Mouse (Mus musculus) limb, embryonic 12.5 days (tissue): ENCODE data around the gene Wfdc5. TPM values are rescaled to one million over a fixed set of nuclear protein-coding genes. Genes with fewer than 3 reads are reported as not detected.

ENCODE experiments used
- ATAC-seq: fragments of 200-750 bp; cut with Nextera tagmentation; 2 replicates; pipeline ENCODE4 v1.8.0; 2017; ENCODE audit warnings: low read depth, moderate TSS enrichment; ENCODE audit not compliant: insufficient number of reproducible peaks, insufficient read depth, low FRiP score, low TSS enrichment
- H3K27ac ChIP-seq: fragments of 300-500 bp; sonication (generic); 2 replicates; pipeline ENCODE4 v1.5.1; 2016; ENCODE audit warnings: mild to moderate bottlenecking, moderate library complexity
- H3K27me3 ChIP-seq: fragments of 300-500 bp; sonication (generic); 2 replicates; pipeline ENCODE4 v1.6.1; 2016; ENCODE audit warnings: mild to moderate bottlenecking, moderate library complexity
- H3K36me3 ChIP-seq: fragments of 300-500 bp; sonication (generic); 2 replicates; pipeline ENCODE4 v1.6.1; 2016; ENCODE audit warnings: mild to moderate bottlenecking, moderate library complexity
- H3K4me1 ChIP-seq: fragments of 300-500 bp; sonication (generic); replicated peaks from 2 replicates; pipeline ENCODE4 v1.6.1; 2016
- H3K4me2 ChIP-seq: fragments of 300-500 bp; sonication (generic); 2 replicates; pipeline ENCODE4 v1.6.1; 2016; ENCODE audit warnings: mild to moderate bottlenecking, moderate library complexity
- H3K4me3 ChIP-seq: fragments of 300-500 bp; sonication (generic); replicated peaks from 2 replicates; pipeline ENCODE4 v1.5.1; 2016; ENCODE audit warnings: mild to moderate bottlenecking
- H3K9ac ChIP-seq: fragments of 300-500 bp; sonication (generic); replicated peaks from 2 replicates; pipeline ENCODE4 v1.6.1; 2016; ENCODE audit warnings: mild to moderate bottlenecking, moderate library complexity
- H3K9me3 ChIP-seq: fragments of 300-500 bp; sonication (generic); 2 replicates; pipeline ENCODE4 v1.6.1; 2016; ENCODE audit warnings: mild to moderate bottlenecking, moderate library complexity
- WGBS: fragments of 180-500 bp; shearing (Covaris S2); methylation state at CpG from one replicate; pipeline ENCODE4 v1.1.7; 2016; 5-methylcytosine and 5-hydroxymethylcytosine counted together
- polyA plus RNA-seq: library from polyadenylated mRNA; unstranded; fragments of >200 nt; fragmentation: Nextera tagmentation; extraction: Ambion mirVana; gene quantifications from 2 replicates; pipeline ENCODE4 v1.2.1, GENCODE M21; 2016

Wfdc5 gene
- polyA plus RNA-seq, 1 experiment from 2014 or later: not detected

DNA sequence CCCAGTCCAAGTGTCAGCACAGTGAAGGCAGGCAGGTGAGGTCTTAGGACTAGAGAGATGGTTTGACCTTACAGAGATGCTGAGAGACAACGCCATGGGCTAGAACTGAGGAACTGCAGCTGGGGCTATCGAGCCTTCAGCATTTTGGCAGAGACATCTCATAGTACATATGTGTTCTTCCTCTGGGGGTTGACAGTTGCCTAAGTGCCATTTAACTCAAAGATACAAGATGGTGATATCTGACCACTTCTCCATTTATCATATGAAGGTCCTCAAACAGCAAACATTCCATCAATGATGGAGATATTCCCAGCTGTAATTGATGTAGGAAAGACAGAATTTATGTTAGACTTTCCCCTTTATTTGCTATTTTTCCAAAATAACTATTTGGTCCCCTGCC, 55.2 kb downstream of the Wfdc5 start:
- H3K4me2 ChIP-seq: no peak overlapping the region
- no peak overlapping the region for H3K4me3 ChIP-seq
- H3K4me1 ChIP-seq: peaks cover 28% of the 10 kb centered on the region
- no peaks in the 10 kb centered on the region for H3K27me3 ChIP-seq
- H3K9ac ChIP-seq: no peak overlapping the region
- no peak for ATAC-seq
- 94% methylated on average over 2 of the region's 2 CpGs for WGBS
- H3K36me3 ChIP-seq: peaks cover 19% of the 10 kb centered on the region; the same call in 1 of the 2 replicates
- H3K9me3 ChIP-seq: no peaks in the 10 kb centered on the region
- H3K27ac ChIP-seq: no peak overlapping the region

DNA sequence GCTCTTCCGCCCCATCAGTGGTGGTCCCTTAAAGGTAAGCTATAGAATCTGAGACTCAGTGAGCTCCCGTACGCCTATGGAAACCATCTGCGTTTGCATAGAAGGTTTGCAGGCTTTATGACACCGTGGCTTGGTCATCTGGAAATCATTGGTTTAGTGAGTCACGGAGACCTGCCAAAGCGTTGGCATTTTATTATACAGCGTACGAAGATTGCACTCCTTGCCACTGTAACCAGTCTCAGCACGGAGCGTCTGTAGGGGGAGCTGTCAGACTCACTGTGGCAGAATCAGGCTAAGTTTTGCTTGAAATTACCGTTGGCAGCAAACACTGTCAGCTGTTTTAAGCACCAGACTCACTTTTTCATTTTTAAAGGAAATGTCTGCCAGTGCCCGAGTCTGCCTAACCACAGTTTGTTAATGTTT, 56.0 kb downstream of the Wfdc5 start:
- Histone ChIP-seq H3K4me1 (peaks cover 27% of the 10 kb centered on the region), H3K9ac (no peak overlapping the region), H3K27ac (peak overlapping the region; percentile 59), H3K4me3 (no peak overlapping the region), H3K4me2 (no peak overlapping the region), H3K27me3 (no peaks in the 10 kb centered on the region), H3K36me3 (peaks cover 20% of the 10 kb centered on the region; the same call in 1 of the 2 replicates), H3K9me3 (no peaks in the 10 kb centered on the region)
- no peak; the same call in 1 of the 2 replicates for ATAC-seq
- WGBS: 33% methylated on average over 13 of the region's 13 CpGs

Other genes with a start within 250 kb of the Wfdc5 start
- gene Ywhab, start 187.8 kb downstream of the Wfdc5 start, polyA plus RNA-seq: 315 and 333 TPM in 2 replicates
- gene Pabpc1l, start 157.3 kb downstream of the Wfdc5 start, polyA plus RNA-seq: 3.1 and 3.7 TPM in 2 replicates
- gene Stk4, start 112.4 kb downstream of the Wfdc5 start, polyA plus RNA-seq: 28.2 and 29.6 TPM in 2 replicates
- gene Tomm34, start 111.6 kb downstream of the Wfdc5 start, polyA plus RNA-seq: 53.6 and 53.7 TPM in 2 replicates
- 1.1 and 1.3 TPM in 2 replicates for gene Kcns1, start 11.6 kb downstream of the Wfdc5 start, polyA plus RNA-seq
- not detected in 2 replicates for gene Wfdc12, start 7.9 kb upstream of the Wfdc5 start, polyA plus RNA-seq
- gene Wfdc15a, start 17.4 kb upstream of the Wfdc5 start, polyA plus RNA-seq: not detected in 2 replicates
- gene Wfdc15b, start 38.9 kb upstream of the Wfdc5 start, polyA plus RNA-seq: not detected in 2 replicates
- gene Svs2, start 55.7 kb upstream of the Wfdc5 start, polyA plus RNA-seq: not detected in 2 replicates
- not detected in 2 replicates for gene Svs3b, start 73.9 kb upstream of the Wfdc5 start, polyA plus RNA-seq
- not detected in 2 replicates for gene Svs4, start 95.7 kb upstream of the Wfdc5 start, polyA plus RNA-seq
- gene Svs3a, start 106.5 kb upstream of the Wfdc5 start, polyA plus RNA-seq: not detected in 2 replicates
- gene Svs6, start 134.0 kb upstream of the Wfdc5 start, polyA plus RNA-seq: not detected in 2 replicates
- not detected in 2 replicates for gene Svs5, start 150.0 kb upstream of the Wfdc5 start, polyA plus RNA-seq
- gene Slpi, start 206.4 kb upstream of the Wfdc5 start, polyA plus RNA-seq: 1.2 and 2.5 TPM in 2 replicates
- gene Rbpjl, start 220.4 kb upstream of the Wfdc5 start, polyA plus RNA-seq: 0.40 and 0.55 TPM in 2 replicates
- 50.5 and 78.0 TPM in 2 replicates for gene Matn4, start 222.4 kb upstream of the Wfdc5 start, polyA plus RNA-seq